Mouse (Mus musculus): ENCODE results near the gene Lbh.

DNA sequence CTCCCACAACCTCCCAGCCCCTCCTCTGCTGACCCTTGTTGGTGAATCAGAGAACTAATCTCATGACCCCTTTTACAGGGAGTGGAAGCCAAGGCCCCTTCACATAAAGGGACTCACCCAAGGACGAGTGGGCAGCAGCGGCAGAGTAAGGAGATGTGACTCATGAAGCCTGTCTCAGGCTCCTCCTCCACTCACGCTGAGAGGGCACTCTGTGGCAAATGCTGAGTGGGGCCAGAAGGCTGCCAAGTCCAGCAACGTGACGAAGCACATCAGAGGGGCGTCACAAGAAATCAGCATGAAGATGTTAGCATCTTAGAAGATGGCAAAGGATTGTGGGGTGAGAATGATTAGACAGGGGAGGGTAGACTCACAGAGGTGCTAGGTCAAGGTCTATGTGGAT is 64.1 kb downstream of the Lbh start:
- no peak for TF ChIP-seq CTCF (IDR thresholded peaks at IDR 0.05; ENCODE audit: low read depth, low read length)
- TF ChIP-seq POLR2A (IDR thresholded peaks at IDR 0.05; ENCODE audit: insufficient read depth, low read length) = no peak

Measured in ES-Bruce4 (cell line).